Mouse (Mus musculus): ENCODE data around the gene Fam193b. TPM values are rescaled to one million over a fixed set of nuclear protein-coding genes. Genes with fewer than 3 reads are reported as not detected.

Fam193b gene
- 24.6 TPM for polyA plus RNA-seq (2017; shearing (Covaris generic))

GRCm38 (mm10) chr13:55571027-55571751 lies at the start of gene Fam193b:
Gene Fam193b (minus strand): TSS chr13:55571120.

GRCm38 (mm10) chr13:55599566-55600540 lies 28.9 kb upstream of the Fam193b start, which contains the start of gene B4galt7:
Gene B4galt7 (plus strand): TSS chr13:55599896.

DNA sequence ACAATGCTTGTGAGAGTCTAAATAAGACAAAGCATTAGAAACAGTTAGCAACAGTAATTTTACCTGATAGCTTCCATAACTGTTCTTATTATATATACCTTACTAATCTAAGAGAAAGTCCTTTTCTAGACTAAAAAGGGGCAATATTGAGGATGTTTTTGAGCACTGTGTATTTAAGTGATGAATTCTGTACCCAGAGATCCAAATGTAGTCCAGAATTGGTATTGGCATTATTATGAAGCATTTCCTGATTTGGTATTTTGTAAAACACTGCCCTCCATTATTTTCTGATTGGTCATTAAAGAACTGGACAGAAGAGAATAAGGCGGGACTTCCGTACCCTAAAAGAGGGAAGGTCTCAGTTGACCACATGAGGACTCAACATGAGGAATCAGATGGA lies 2.5 kb upstream of the Fam193b start, which contains the start of gene Tmed9:
Gene Tmed9 (plus strand): TSS at position 301 of the 400 bp plus-strand sequence.

DNA sequence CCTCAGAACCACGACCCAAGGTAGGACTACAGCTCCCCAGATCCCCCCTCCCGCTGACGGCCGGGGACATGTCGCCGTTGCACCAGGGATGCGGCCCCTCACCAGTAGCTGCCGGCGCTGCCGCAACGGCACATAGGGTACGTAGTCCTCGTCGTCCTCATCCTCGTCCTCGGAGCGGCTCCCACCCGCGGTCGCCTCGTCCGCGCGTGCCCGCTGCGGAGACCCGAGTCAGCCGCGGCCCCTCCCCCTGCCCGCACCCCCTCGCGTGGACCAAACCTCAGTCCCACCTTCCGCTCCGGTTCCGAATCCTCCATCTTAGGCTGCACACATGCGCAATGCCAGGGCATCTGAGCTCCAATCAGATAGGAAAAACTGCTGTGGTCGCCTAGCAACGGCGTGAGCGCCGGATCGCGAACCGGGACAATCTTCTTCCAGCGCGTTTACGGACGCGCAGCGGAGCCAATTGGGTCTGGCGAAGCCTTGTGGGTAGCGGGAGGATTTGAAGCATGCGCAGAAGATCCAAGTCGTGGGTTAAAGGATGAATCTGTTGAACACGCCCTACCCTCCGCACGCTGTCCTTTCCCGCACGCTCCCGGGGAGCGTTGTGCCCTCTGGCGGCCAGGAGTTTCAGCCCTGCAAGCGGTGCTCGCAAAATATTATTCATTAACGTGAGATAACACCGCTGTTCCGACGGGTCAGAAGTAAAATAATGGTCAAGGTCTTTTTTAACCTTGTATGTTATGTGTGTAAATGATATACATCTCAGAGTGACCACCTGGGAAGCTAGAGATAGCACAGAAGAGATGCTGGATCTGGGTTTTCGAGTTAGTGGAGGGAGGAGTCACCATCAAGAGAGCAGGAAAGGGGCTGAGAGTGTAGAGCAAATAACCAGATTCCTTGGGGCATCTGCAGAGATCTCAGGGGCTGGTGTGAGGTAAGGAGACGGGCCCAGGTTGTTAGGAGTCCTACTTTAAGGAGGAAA lies 34.4 kb downstream of the Fam193b start, which contains the start of gene Ddx41:
Gene Ddx41 (minus strand): TSS at position 465 of the 982 bp plus-strand sequence.

DNA sequence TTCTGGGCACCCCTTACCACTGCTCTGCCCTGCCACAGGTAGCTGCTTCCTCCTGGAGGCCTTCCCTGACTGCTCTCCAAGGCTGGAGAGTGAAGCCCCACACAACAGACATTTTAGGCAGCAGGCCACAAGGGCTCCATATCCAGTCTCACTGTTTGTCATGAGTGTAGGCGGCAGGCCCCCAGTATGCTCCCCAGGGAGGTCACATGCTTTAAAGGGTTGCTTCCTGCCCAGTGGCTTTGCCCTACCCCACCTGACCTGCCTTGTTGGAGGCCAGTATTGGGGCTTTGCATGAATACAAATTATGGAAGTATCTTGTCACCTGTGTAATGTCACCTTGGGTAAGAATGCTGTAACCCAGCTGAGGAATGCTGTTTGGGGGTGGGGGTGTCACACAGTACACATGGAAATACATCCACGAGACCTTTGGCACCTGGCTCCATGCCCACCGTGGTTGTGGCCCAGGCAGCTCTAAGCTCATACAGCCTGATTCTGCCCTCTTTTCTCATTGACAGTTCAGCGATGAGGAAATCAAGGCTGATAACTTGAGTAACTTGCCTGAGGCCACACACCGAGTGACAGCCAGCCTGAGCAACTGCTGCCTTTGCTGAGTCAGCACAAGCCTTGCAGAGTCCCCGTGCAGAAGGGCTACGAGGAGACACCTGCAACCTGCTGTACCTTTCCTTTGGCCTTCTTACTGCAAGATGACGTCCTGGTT lies 41.6 kb downstream of the Fam193b start, which contains the start of gene Dok3:
Gene Dok3 (minus strand): TSS at position 99 of the 718 bp plus-strand sequence.

DNA sequence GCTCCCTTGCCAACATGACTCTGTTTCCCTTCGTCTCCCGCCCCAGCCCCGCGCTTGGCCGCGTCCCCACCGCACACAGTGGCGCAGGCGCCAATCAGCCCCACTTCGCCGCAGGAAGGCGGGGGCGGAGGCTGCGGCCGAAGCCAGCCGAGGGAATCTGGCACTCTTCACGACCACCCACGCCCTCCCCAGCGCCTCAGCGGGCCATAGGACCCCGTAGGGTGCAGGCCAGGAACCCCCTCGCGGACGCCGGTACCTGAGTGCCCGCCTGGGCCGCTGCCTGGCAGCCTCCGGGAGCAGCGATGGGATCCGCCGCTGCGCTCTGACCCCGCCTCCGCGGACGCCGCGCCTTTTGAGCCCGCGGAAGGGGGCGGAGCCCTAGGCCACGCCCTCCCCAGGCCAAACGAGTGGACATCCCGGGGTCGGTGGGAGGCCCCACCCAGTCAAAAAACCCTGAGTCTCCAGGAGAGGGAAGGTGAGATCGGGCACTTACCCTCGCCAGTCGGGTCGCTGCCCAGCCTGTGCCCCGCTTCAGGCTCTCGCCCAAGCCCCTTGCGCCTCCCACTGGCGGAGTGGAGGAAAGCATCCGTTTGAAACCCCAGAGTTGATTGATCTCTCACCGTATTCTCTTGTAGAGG lies 57.7 kb downstream of the Fam193b start, which contains the start of gene Pdlim7:
Gene Pdlim7 (minus strand): TSS at position 566 of the 638 bp plus-strand sequence.

Other genes starting within 250 kb of the Fam193b start
- gene Rab24, start 249.2 kb downstream of the Fam193b start, polyA plus RNA-seq (2017; shearing (Covaris generic)), result 12.5 TPM
- 3.9 TPM for gene Mxd3, start 241.3 kb downstream of the Fam193b start, polyA plus RNA-seq (2017; shearing (Covaris generic))
- 192 TPM for gene Lman2, start 208.3 kb downstream of the Fam193b start, polyA plus RNA-seq (2017; shearing (Covaris generic))
- gene Rgs14, start 201.4 kb downstream of the Fam193b start, polyA plus RNA-seq (2017; shearing (Covaris generic)), result 159 TPM
- gene Slc34a1, start 172.9 kb downstream of the Fam193b start, polyA plus RNA-seq (2017; shearing (Covaris generic)), result not detected
- gene Pfn3, start 155.9 kb downstream of the Fam193b start, polyA plus RNA-seq (2017; shearing (Covaris generic)), result not detected
- 0.41 TPM for gene F12, start 144.3 kb downstream of the Fam193b start, polyA plus RNA-seq (2017; shearing (Covaris generic))
- 21.6 TPM for gene Grk6, start 126.0 kb downstream of the Fam193b start, polyA plus RNA-seq (2017; shearing (Covaris generic))
- 0.27 TPM for gene Prr7, start 106.9 kb downstream of the Fam193b start, polyA plus RNA-seq (2017; shearing (Covaris generic))
- not detected for gene Dbn1, start 83.0 kb downstream of the Fam193b start, polyA plus RNA-seq (2017; shearing (Covaris generic))
- gene Pdlim7, start 57.4 kb downstream of the Fam193b start, polyA plus RNA-seq (2017; shearing (Covaris generic)), result 16.3 TPM
- 2.0 TPM for gene Dok3, start 41.8 kb downstream of the Fam193b start, polyA plus RNA-seq (2017; shearing (Covaris generic))
- gene Ddx41, start 34.5 kb downstream of the Fam193b start, polyA plus RNA-seq (2017; shearing (Covaris generic)), result 86.5 TPM
- gene Tmed9, start 2.6 kb upstream of the Fam193b start, polyA plus RNA-seq (2017; shearing (Covaris generic)), result 347 TPM
- gene B4galt7, start 28.8 kb upstream of the Fam193b start, polyA plus RNA-seq (2017; shearing (Covaris generic)), result 46.3 TPM
- gene Caml, start 51.9 kb upstream of the Fam193b start, polyA plus RNA-seq (2017; shearing (Covaris generic)), result 42.0 TPM
- gene Ddx46, start 63.9 kb upstream of the Fam193b start, polyA plus RNA-seq (2017; shearing (Covaris generic)), result 87.5 TPM
- 8.5 TPM for gene B230219D22Rik, start 122.0 kb upstream of the Fam193b start, polyA plus RNA-seq (2017; shearing (Covaris generic))
- 69.1 TPM for gene Txndc15, start 143.5 kb upstream of the Fam193b start, polyA plus RNA-seq (2017; shearing (Covaris generic))
- 7.5 TPM for gene Pcbd2, start 156.2 kb upstream of the Fam193b start, polyA plus RNA-seq (2017; shearing (Covaris generic))
- gene Catsper3, start 213.4 kb upstream of the Fam193b start, polyA plus RNA-seq (2017; shearing (Covaris generic)), result not detected